Mouse (Mus musculus): Measurements from ENCODE around the gene Ctnnbl1. TPM values are rescaled to one million over a fixed set of nuclear protein-coding genes. Genes with fewer than 3 reads are reported as not detected.

The Ctnnbl1 gene
- total RNA-seq (2017) = 42.1 and 46.4 TPM in 2 replicates

GRCm38 (mm10) chr2:157736854-157737850, at the start of gene Ctnnbl1:
Gene Ctnnbl1, plus strand, starts transcription at chr2:157737401.
- ATAC-seq (replicated peaks; ENCODE audit: low read depth, poor library complexity, severe bottlenecking) = peak; percentile 99

GRCm38 (mm10) chr2:157687506-157687905, 49.7 kb upstream of the Ctnnbl1 start:
- ATAC-seq (replicated peaks; ENCODE audit: low read depth, poor library complexity, severe bottlenecking) = no peak

GRCm38 (mm10) chr2:157691266-157692105, 45.7 kb upstream of the Ctnnbl1 start:
- ATAC-seq (replicated peaks; ENCODE audit: low read depth, poor library complexity, severe bottlenecking) = no peak

- ATAC-seq (replicated peaks; ENCODE audit: low read depth, poor library complexity, severe bottlenecking) = no peak
Observed at GRCm38 (mm10) chr2:157692365-157692932, 44.8 kb upstream of the Ctnnbl1 start.

- ATAC-seq (replicated peaks; ENCODE audit: low read depth, poor library complexity, severe bottlenecking) = no peak
Observed at GRCm38 (mm10) chr2:157693576-157693975, 43.6 kb upstream of the Ctnnbl1 start.

- no peak for ATAC-seq (replicated peaks; ENCODE audit: low read depth, poor library complexity, severe bottlenecking)
Observed at GRCm38 (mm10) chr2:157696297-157696731, 40.9 kb upstream of the Ctnnbl1 start.

GRCm38 (mm10) chr2:157703155-157703554, 34.0 kb upstream of the Ctnnbl1 start:
- ATAC-seq (replicated peaks; ENCODE audit: low read depth, poor library complexity, severe bottlenecking) = no peak

- no peak for ATAC-seq (replicated peaks; ENCODE audit: low read depth, poor library complexity, severe bottlenecking)
Observed at GRCm38 (mm10) chr2:157704991-157705776, 32.0 kb upstream of the Ctnnbl1 start.

GRCm38 (mm10) chr2:157705777-157706158, 31.4 kb upstream of the Ctnnbl1 start:
- ATAC-seq (replicated peaks; ENCODE audit: low read depth, poor library complexity, severe bottlenecking) = no peak

- ATAC-seq (replicated peaks; ENCODE audit: low read depth, poor library complexity, severe bottlenecking) = no peak
Observed at GRCm38 (mm10) chr2:157707191-157707923, 29.8 kb upstream of the Ctnnbl1 start.

- no peak for ATAC-seq (replicated peaks; ENCODE audit: low read depth, poor library complexity, severe bottlenecking)
Observed at GRCm38 (mm10) chr2:157712677-157713076, 24.5 kb upstream of the Ctnnbl1 start.

GRCm38 (mm10) chr2:157715586-157716191, 21.5 kb upstream of the Ctnnbl1 start:
- no peak for ATAC-seq (replicated peaks; ENCODE audit: low read depth, poor library complexity, severe bottlenecking)

- no peak for ATAC-seq (replicated peaks; ENCODE audit: low read depth, poor library complexity, severe bottlenecking)
Observed at GRCm38 (mm10) chr2:157718441-157718840, 18.8 kb upstream of the Ctnnbl1 start.

GRCm38 (mm10) chr2:157723883-157724573, 13.2 kb upstream of the Ctnnbl1 start:
- no peak for ATAC-seq (replicated peaks; ENCODE audit: low read depth, poor library complexity, severe bottlenecking)

- ATAC-seq (replicated peaks; ENCODE audit: low read depth, poor library complexity, severe bottlenecking) = no peak
Observed at GRCm38 (mm10) chr2:157724574-157724914, 12.7 kb upstream of the Ctnnbl1 start.

GRCm38 (mm10) chr2:157744619-157745018, 7.4 kb downstream of the Ctnnbl1 start:
- ATAC-seq (replicated peaks; ENCODE audit: low read depth, poor library complexity, severe bottlenecking) = peak; percentile 58

- no peak for ATAC-seq (replicated peaks; ENCODE audit: low read depth, poor library complexity, severe bottlenecking)
Observed at GRCm38 (mm10) chr2:157745735-157746134, 8.5 kb downstream of the Ctnnbl1 start.

- no peak for ATAC-seq (replicated peaks; ENCODE audit: low read depth, poor library complexity, severe bottlenecking)
Observed at GRCm38 (mm10) chr2:157746558-157746957, 9.4 kb downstream of the Ctnnbl1 start.

Data from common myeloid progenitor, adult 5-6 weeks (primary cell).